Mouse (Mus musculus) CD4-positive naive resting alpha-beta T cell, adult 76 days (primary cell): ENCODE data around the gene Slc10a4. TPM values are rescaled to one million over a fixed set of nuclear protein-coding genes. Genes with fewer than 3 reads are reported as not detected.

Experiments
- total RNA-seq: library from RNA; stranded (reverse); gene quantifications from one replicate; pipeline ENCODE4 v1.2.4, GENCODE M21; 2023

The Slc10a4 gene
- not detected for total RNA-seq

DNA sequence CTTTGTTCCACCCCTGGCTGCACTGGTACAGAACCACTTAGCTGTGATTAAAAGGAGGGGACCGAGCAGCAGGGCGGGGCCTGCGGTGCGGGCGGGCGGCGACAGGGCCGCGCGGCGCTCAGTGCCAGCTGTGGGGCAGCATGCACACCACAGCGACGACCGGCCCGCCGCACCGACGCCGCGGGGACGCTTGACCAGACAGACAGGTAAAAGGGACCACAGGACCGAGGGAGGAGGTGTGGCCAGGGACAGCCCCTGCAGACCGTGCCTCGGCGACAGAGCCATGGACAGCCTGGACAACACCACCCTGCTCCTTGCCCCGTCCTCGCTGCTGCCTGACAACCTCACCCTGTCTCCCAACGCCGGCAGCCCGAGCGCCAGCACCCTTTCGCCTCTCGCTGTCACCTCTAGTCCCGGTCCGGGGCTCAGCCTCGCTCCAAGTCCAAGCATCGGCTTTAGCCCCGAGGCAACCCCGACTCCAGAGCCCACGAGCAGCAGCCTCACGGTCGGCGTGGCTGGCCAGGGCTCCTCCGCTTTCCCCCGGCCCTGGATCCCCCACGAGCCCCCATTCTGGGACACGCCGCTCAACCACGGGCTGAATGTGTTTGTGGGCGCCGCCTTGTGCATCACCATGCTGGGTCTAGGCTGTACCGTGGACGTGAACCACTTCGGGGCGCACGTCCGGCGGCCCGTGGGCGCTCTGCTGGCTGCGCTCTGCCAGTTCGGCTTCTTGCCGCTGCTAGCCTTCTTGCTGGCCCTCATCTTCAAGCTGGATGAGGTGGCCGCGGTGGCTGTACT is at the start of gene Slc10a4:
Gene Slc10a4 (plus strand): TSS at position 100 of the 798 bp plus-strand sequence.

DNA sequence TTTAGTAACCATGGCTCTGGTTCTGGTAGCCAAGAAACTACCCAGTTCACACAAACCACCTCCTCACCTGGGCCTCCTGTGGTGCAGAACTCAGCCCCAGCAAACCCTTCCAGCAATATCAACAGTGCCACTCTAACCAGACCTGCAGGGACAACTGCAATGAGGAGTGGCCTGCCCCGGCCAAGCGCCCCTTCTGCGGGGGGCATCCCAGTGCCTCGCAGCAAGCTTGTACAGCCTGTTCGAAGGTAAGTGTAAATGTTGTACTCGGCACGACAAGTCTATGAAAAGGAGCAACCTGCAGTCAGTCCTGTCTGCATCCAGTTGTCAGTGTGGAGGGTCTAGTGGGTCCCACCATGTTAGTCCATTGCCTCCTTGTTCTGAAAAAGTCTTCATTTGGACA is 32.1 kb upstream of the Slc10a4 start, which contains the start of gene Gm10135:
Gene Gm10135 (minus strand): TSS at position 101 of the 400 bp plus-strand sequence.

Other genes starting within 250 kb of the Slc10a4 start
- gene Tec, start 138.4 kb upstream of the Slc10a4 start, total RNA-seq, result 16.7 TPM
- 86.5 TPM for gene Slain2, start 92.6 kb upstream of the Slc10a4 start, total RNA-seq
- gene Gm10135, start 32.2 kb upstream of the Slc10a4 start, total RNA-seq, result not detected
- 284 TPM for gene Fryl, start 249.7 kb downstream of the Slc10a4 start, total RNA-seq